Mouse (Mus musculus): ENCODE results near the gene Spats2. TPM values are rescaled to one million over a fixed set of nuclear protein-coding genes. Genes with fewer than 3 reads are reported as not detected.
"Not testable (repeated sequence)": the region's sequence is repeated elsewhere in the genome, so short reads cannot be mapped to it uniquely, and the experiment has no call there.

The Spats2 gene
- polyA plus RNA-seq (2012; ENCODE audit: insufficient read depth, low replicate concordance), result 5.3 and 8.2 TPM in 2 replicates

DNA sequence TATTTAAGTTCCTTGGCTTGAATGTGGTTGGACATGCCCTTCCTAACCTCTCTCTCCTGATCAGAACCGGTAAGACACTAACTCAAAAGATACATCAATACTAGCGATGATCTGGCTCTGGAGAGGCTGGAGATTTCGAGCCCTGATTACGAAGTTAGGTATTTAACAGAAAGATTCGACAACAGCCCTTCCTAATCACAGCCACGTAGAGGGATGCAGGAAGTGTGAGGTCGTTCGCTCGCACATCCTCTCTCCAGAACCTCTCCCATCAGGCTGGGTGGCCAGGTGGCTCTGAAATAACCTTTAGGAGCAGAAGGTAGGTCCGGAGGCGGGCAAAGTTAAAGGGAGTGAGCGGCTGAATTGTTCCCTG, at the start of gene Spats2:
Spats2 (plus strand) TSS at position 206 of the 370 bp plus-strand sequence.
- Histone ChIP-seq H3K36me3 (replicated peaks; ENCODE audit: low read length) (no peaks in the 10 kb centered on the region), H3K9me3 (no peaks in the 10 kb centered on the region), H3K4me1 (peaks cover 48% of the 10 kb centered on the region), H3K4me3 (replicated peaks) (peak within 1 kb of the TSS; percentile 94), H3K27me3 (replicated peaks) (peaks cover 17% of the 10 kb centered on the region)
- TF ChIP-seq FLI1 (IDR thresholded peaks at IDR 0.05; ENCODE audit: low read length), result no peak

DNA sequence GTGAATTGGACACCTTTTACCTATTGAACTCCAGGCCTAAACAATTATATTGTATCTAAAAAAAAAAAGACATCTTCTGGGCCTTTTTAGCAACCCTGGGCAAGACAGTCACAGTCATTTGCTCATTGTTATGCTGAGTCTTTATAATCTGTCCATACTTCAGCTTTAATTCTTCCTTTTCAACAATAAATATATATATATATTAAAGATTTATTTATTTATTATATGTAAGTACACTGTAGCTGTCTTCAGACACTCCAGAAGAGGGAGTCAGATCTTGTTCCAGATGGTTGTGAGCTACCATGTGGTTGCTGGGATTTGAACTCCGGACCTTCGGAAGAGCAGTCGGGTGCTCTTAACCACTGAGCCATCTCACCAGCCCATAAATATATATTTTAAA, 49.7 kb upstream of the Spats2 start:
- not testable (repeated sequence) for H3K9me3 ChIP-seq; H3K27me3 ChIP-seq (replicated peaks)
- H3K4me1 ChIP-seq, result peaks cover 53% of the 10 kb centered on the region
- peaks cover 42% of the 10 kb centered on the region for H3K36me3 ChIP-seq (replicated peaks; ENCODE audit: low read length)
- H3K4me3 ChIP-seq (replicated peaks), result peak overlapping the region; percentile 90

- no peaks in the 10 kb centered on the region for H3K9me3 ChIP-seq
- no peak overlapping the region for H3K4me3 ChIP-seq (replicated peaks)
- H3K4me1 ChIP-seq, result peaks cover 52% of the 10 kb centered on the region
- no peaks in the 10 kb centered on the region for H3K27me3 ChIP-seq (replicated peaks)
- TF ChIP-seq FLI1 (IDR thresholded peaks at IDR 0.05; ENCODE audit: low read length) (no peak), GATA1 (IDR thresholded peaks at IDR 0.05; ENCODE audit: borderline replicate concordance, low read length) (no peak)
- peaks cover 65% of the 10 kb centered on the region for H3K36me3 ChIP-seq (replicated peaks; ENCODE audit: low read length)
Measured at GRCm38 (mm10) chr15:99078181-99078910, 47.4 kb upstream of the Spats2 start.

GRCm38 (mm10) chr15:99079804-99080203, 45.9 kb upstream of the Spats2 start:
- Histone ChIP-seq H3K36me3 (replicated peaks; ENCODE audit: low read length) (peaks cover 72% of the 10 kb centered on the region), H3K9me3 (no peaks in the 10 kb centered on the region), H3K4me3 (replicated peaks) (no peak overlapping the region), H3K27me3 (replicated peaks) (peaks cover 5% of the 10 kb centered on the region), H3K4me1 (peaks cover 58% of the 10 kb centered on the region)
- no peak for TF ChIP-seq FLI1 (IDR thresholded peaks at IDR 0.05; ENCODE audit: low read length)

- peaks cover 62% of the 10 kb centered on the region for H3K36me3 ChIP-seq (replicated peaks; ENCODE audit: low read length)
- no peak overlapping the region for H3K4me3 ChIP-seq (replicated peaks)
- no peak for TF ChIP-seq GATA1 (IDR thresholded peaks at IDR 0.05; ENCODE audit: borderline replicate concordance, low read length)
- no peak for TF ChIP-seq FLI1 (IDR thresholded peaks at IDR 0.05; ENCODE audit: low read length)
- H3K9me3 ChIP-seq, result peaks cover 3% of the 10 kb centered on the region; the same call in 1 of the 2 replicates
- H3K4me1 ChIP-seq, result peaks cover 42% of the 10 kb centered on the region
- peaks cover 28% of the 10 kb centered on the region for H3K27me3 ChIP-seq (replicated peaks)
Measured at GRCm38 (mm10) chr15:99082322-99082721, 43.4 kb upstream of the Spats2 start.

DNA sequence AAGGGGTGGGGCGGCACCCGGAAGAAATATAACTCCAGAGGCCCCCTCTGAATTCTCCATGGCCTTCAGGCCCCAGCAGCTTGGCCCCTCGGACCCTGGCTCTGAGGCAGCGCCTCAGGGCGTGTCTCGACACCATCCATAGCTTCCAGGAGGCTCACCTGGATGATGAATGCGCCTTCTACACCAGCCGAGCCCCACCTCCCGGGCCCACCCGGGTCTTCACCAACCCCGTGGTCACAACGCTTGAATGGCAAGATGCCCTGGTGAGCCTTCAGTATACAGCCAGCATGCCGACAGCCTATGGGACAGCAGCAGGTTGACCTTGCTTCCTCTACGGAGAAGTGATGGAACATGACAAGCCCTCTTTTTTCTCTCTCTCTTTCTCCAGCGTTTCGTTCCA, 42.9 kb upstream of the Spats2 start:
- Histone ChIP-seq H3K9me3 (peaks cover 6% of the 10 kb centered on the region; the same call in 1 of the 2 replicates), H3K27me3 (replicated peaks) (peaks cover 33% of the 10 kb centered on the region), H3K4me3 (replicated peaks) (no peak overlapping the region), H3K4me1 (peaks cover 42% of the 10 kb centered on the region), H3K36me3 (replicated peaks; ENCODE audit: low read length) (peaks cover 57% of the 10 kb centered on the region)
- TF ChIP-seq GATA1 (IDR thresholded peaks at IDR 0.05; ENCODE audit: borderline replicate concordance, low read length) (no peak), FLI1 (IDR thresholded peaks at IDR 0.05; ENCODE audit: low read length) (no peak)

DNA sequence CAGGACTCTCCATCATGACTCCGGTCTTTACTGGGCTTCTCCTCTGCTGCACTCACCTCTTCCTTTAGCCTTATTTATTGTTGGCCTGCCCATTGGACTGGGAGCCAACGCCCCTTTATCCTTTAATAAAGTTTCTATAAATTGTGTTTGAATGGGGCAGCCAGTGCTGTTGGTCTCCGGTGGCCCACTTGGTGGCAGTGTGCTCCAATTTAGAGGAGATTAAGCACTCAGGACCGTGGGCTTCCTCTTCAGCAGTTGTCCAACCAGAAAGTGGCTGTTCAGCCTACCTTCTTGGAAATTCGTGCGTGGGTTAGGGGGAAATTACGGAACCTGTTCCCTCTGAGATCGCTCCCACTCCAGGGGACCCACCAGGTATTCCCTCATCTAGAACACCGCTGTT, 42.5 kb upstream of the Spats2 start:
- Histone ChIP-seq H3K9me3 (peaks cover 6% of the 10 kb centered on the region; the same call in 1 of the 2 replicates), H3K4me1 (peaks cover 42% of the 10 kb centered on the region), H3K36me3 (replicated peaks; ENCODE audit: low read length) (peaks cover 53% of the 10 kb centered on the region), H3K27me3 (replicated peaks) (peaks cover 37% of the 10 kb centered on the region), H3K4me3 (replicated peaks) (no peak overlapping the region)
- TF ChIP-seq FLI1 (IDR thresholded peaks at IDR 0.05; ENCODE audit: low read length) (no peak), GATA1 (IDR thresholded peaks at IDR 0.05; ENCODE audit: borderline replicate concordance, low read length) (no peak)

DNA sequence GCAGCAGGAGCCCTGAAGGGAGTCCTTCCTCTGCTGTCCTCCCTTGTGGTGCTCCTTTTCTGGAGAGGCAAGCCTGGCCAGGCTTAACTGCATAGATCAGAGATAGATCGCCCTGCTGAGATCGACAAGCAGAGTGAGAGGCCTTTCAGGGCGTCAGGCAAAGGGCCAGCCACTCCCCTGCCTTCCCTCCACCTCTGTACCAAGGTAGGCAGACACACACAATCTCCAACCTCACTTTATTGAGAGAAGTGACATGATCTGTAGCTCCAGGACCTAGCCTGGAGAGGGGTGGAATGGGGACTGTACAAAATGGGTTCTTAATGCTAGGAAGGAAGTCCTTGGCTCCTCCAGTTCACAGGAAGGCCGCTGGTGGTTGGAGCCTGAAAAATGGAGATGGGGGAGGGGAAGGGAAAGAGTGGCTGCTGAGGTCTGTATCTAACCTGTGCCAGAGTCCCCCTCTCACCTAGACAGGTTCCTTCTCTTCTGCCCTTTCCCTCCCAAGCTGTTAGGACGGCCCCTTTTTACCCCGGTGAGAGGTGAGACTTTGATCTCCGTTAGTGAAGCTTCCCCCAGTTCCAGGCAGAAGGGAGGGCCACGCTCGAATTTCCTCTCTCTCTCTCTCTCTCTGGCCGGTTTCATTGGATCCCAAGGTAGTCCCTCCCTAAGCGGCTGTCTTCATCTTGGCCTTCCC, 41.7 kb upstream of the Spats2 start:
- no peak for TF ChIP-seq FLI1 (IDR thresholded peaks at IDR 0.05; ENCODE audit: low read length)
- TF ChIP-seq GATA1 (IDR thresholded peaks at IDR 0.05; ENCODE audit: borderline replicate concordance, low read length), result no peak
- H3K9me3 ChIP-seq, result peaks cover 6% of the 10 kb centered on the region; the same call in 1 of the 2 replicates
- peaks cover 45% of the 10 kb centered on the region for H3K27me3 ChIP-seq (replicated peaks)
- H3K4me1 ChIP-seq, result peaks cover 43% of the 10 kb centered on the region
- no peak overlapping the region for H3K4me3 ChIP-seq (replicated peaks)
- peaks cover 45% of the 10 kb centered on the region for H3K36me3 ChIP-seq (replicated peaks; ENCODE audit: low read length)

DNA sequence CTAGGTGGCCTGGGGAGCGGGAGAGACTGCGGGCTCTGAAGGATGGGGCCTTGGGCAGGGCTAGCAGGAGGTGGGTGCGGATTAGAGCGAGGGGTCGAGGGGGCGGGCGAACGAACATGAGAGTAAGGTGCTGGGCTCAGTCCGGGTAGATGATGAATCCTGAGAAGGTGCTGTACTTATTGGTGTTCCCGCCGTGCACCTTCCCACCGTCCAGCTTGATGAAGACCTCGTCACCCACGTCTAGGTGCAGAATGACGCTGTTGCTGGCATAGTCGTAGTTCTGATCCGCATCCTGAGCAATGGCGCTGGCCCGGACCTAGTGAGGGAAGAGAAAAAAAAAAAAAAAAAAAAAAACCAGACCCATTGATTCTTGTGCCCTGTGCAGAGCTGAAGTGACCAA, 41.1 kb upstream of the Spats2 start:
- Histone ChIP-seq H3K9me3 (peaks cover 6% of the 10 kb centered on the region; the same call in 1 of the 2 replicates), H3K4me1 (peaks cover 47% of the 10 kb centered on the region), H3K27me3 (replicated peaks) (peaks cover 51% of the 10 kb centered on the region), H3K36me3 (replicated peaks; ENCODE audit: low read length) (peaks cover 43% of the 10 kb centered on the region), H3K4me3 (replicated peaks) (no peak overlapping the region)
- TF ChIP-seq FLI1 (IDR thresholded peaks at IDR 0.05; ENCODE audit: low read length) (no peak), GATA1 (IDR thresholded peaks at IDR 0.05; ENCODE audit: borderline replicate concordance, low read length) (no peak)

GRCm38 (mm10) chr15:99085997-99086396, 39.7 kb upstream of the Spats2 start:
- TF ChIP-seq GATA1 (IDR thresholded peaks at IDR 0.05; ENCODE audit: borderline replicate concordance, low read length) (no peak), FLI1 (IDR thresholded peaks at IDR 0.05; ENCODE audit: low read length) (no peak)
- peaks cover 30% of the 10 kb centered on the region for H3K36me3 ChIP-seq (replicated peaks; ENCODE audit: low read length)
- H3K9me3 ChIP-seq, result peaks cover 6% of the 10 kb centered on the region; the same call in 1 of the 2 replicates
- peaks cover 64% of the 10 kb centered on the region for H3K27me3 ChIP-seq (replicated peaks)
- peaks cover 45% of the 10 kb centered on the region for H3K4me1 ChIP-seq
- no peak overlapping the region for H3K4me3 ChIP-seq (replicated peaks)
